Mouse (Mus musculus): ENCODE data around the gene Sgms2. TPM values are rescaled to one million over a fixed set of nuclear protein-coding genes. Genes with fewer than 3 reads are reported as not detected.
A peak's percentile ranks its signal among the peaks of the same experiment; 100 is the strongest.
"Not testable (repeated sequence)": the region's sequence is repeated elsewhere in the genome, so short reads cannot be mapped to it uniquely, and the experiment has no call there.

Sgms2 gene
- polyA plus RNA-seq, 1 experiment from 2014 or later, result 13.2 TPM

DNA sequence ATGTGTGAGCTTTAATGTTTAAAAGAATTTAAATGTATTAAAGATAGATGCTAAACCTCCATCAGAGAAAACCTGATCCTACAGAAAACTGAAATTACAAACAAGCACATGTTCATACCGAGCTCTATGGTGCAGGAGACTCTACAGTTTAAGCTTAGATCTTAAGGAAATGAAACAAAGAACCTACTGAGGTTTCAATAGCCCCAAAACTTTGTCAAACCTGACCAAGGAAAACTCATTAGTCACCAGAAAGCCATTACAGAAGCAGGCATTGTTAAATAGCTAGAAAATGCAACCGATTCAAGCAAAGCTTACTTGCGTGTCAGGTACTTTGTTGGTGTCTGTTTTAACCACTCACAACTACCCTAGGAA lies 142.6 kb downstream of the Sgms2 start:
- 43% methylated on average over 3 of the region's 3 CpGs for WGBS

DNA sequence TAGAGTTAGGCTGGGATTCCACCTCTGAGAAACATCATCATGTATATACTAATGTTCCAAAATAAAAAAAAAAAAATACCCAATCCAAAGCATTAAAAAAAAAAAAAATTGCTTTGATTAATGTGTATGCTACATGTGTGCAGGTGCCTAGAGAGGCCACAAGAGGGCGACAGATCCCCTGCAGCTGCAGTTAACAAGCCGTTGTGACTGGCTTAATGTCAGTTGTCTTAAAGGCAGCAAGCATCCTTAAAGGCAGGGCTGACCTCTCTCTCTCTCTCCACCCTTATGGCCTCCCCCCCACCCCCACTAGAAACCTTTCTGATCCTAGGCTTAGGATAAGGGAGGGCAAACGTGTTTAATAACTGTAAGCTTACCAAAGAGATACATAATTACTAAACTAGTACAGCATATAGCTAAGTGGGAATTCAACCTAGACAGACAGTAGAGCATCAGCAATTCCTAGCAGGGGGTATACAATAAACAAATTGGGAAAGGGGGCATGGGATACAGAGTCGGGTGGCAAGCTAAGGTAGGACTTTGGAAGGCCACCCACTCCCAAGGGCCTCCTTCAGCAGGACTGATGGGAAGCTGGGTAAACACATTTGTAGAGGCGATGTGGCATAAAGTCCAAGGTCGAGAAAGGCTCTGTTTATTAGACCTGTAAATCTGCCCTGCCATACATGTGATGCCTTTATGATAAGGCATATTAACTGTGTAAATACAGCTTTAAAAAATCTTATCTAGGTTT lies 143.2 kb downstream of the Sgms2 start:
- Histone ChIP-seq H3K9ac (no peak overlapping the region), H3K9me3 (0 out of 2 replicates have a peak, but pooled peaks cover 5% of the 10 kb centered on the region), H3K36me3 (no peaks in the 10 kb centered on the region), H3K27me3 (no peaks in the 10 kb centered on the region), H3K4me1 (peaks cover 12% of the 10 kb centered on the region), H3K4me3 (no peak overlapping the region), H3K27ac (no peak overlapping the region), H3K4me2 (replicated peaks) (no peak overlapping the region)
- WGBS, result 48% methylated on average over 6 of the region's 6 CpGs
- ATAC-seq (ENCODE audit: low FRiP score, low read depth), result no peak

More for the DNA sequence above, 142.6 kb downstream of the Sgms2 start:
- H3K36me3 ChIP-seq, result no peaks in the 10 kb centered on the region
- H3K27me3 ChIP-seq, result no peaks in the 10 kb centered on the region
- peaks cover 6% of the 10 kb centered on the region for H3K4me1 ChIP-seq
- no peak for ATAC-seq (ENCODE audit: low FRiP score, low read depth)
- no peak overlapping the region for H3K27ac ChIP-seq
- no peak overlapping the region for H3K4me3 ChIP-seq
- no peak overlapping the region for H3K4me2 ChIP-seq (replicated peaks)
- no peak overlapping the region for H3K9ac ChIP-seq
- H3K9me3 ChIP-seq, result 0 out of 2 replicates have a peak, but pooled peaks cover 5% of the 10 kb centered on the region

DNA sequence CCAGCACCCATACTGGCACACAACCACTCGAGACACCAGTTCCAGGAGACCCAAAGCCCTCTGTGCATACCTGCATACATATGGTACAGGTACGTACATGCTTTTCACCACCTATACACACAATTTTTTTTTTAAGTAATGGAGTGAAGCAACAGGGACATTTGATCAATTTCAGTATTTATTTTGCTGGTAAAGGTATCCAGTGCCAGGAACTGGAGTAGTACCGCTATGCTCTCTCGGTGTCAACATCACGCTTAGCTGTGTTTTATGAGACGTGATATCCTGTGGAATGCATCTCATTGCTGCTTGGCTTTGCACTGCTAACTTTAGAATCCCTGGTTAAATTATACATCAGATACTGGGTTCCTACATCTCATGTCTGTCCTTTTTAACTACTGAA lies 145.3 kb downstream of the Sgms2 start:
- Histone ChIP-seq H3K9me3 (0 out of 2 replicates have a peak, but pooled peaks cover 5% of the 10 kb centered on the region), H3K9ac (no peak overlapping the region), H3K4me1 (peaks cover 14% of the 10 kb centered on the region), H3K36me3 (no peaks in the 10 kb centered on the region), H3K4me3 (no peak overlapping the region), H3K27me3 (no peaks in the 10 kb centered on the region), H3K27ac (no peak overlapping the region), H3K4me2 (replicated peaks) (no peak overlapping the region)
- 86% methylated on average over 6 of the region's 6 CpGs for WGBS
- ATAC-seq (ENCODE audit: low FRiP score, low read depth), result no peak

DNA sequence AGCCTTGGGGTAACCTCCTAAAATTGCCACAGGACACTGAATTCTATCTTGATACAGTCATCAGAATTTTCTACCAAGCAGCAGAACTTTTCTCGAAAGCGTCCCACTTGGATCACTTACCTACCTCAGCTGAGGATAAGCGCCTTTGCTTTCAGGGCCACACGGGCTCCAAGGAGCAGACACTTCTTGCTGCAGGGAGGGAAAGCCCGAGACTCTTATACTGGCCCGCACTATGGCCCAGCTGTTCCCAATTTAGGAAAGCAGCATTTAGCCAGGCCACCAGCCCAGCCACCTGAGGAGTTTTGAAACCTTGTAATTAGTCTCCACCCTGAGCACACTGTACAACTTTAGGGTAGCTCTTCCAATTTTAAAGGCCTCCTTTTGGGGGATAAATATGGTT lies 147.9 kb downstream of the Sgms2 start:
- ATAC-seq (ENCODE audit: low FRiP score, low read depth), result no peak
- 15% methylated on average over 6 of the region's 6 CpGs for WGBS
- no peak overlapping the region for H3K27ac ChIP-seq
- no peaks in the 10 kb centered on the region for H3K27me3 ChIP-seq
- H3K4me3 ChIP-seq, result no peak overlapping the region
- 0 out of 2 replicates have a peak, but pooled peaks cover 5% of the 10 kb centered on the region for H3K9me3 ChIP-seq
- no peak overlapping the region; the same call in 1 of the 2 replicates for H3K4me2 ChIP-seq (replicated peaks)
- no peaks in the 10 kb centered on the region for H3K36me3 ChIP-seq
- no peak overlapping the region for H3K9ac ChIP-seq
- peaks cover 14% of the 10 kb centered on the region for H3K4me1 ChIP-seq

DNA sequence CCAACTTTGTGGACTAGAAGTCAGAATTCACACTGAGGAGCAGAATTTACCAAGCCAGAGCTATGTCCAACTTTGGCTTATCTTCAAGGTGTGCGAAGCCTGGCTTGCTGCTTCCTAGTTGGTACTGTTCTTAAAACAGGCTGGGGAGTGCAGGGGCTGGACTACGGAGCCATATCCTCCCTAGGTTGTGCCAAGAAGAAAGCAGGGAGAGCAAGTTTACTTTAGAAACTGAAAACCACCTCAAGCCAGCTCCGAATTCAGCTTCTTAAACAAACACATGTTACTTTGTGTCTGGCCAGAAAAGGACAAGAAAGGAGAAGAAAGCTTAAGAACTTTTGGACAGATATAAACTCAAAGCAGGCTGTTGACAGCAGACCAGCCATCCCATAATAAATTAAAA lies 150.3 kb downstream of the Sgms2 start:
- Histone ChIP-seq H3K4me2 (replicated peaks) (no peak overlapping the region), H3K9ac (no peak overlapping the region), H3K4me3 (no peak overlapping the region), H3K36me3 (no peaks in the 10 kb centered on the region), H3K27me3 (no peaks in the 10 kb centered on the region), H3K9me3 (no peaks in the 10 kb centered on the region), H3K27ac (no peak overlapping the region), H3K4me1 (peaks cover 14% of the 10 kb centered on the region)
- ATAC-seq (ENCODE audit: low FRiP score, low read depth), result no peak
- 59% methylated on average over 3 of the region's 3 CpGs for WGBS

DNA sequence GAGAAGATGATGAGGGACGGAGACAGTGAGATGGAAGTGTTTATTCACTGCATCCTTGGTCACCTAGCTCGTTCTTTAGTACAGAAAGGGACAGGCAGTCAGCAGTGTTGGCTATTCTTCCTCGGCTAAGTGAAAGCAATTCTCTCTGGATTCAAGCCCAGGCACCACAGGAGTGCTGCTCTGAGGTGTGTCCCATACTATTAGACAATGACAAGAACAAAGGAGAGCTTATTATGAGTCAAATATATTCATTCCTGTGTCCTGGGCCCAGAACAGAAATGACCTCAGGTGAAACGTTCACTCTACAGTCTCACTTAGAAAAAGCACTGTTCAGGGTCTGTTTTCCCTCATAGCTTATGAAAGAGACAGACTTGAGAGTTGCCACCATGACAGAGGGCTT lies 151.9 kb downstream of the Sgms2 start:
- Histone ChIP-seq H3K4me2 (replicated peaks) (no peak overlapping the region), H3K27me3 (no peaks in the 10 kb centered on the region), H3K4me1 (peaks cover 27% of the 10 kb centered on the region), H3K27ac (no peak overlapping the region), H3K36me3 (no peaks in the 10 kb centered on the region), H3K9me3 (no peaks in the 10 kb centered on the region), H3K9ac (no peak overlapping the region), H3K4me3 (no peak overlapping the region)
- 78% methylated on average over 4 of the region's 4 CpGs for WGBS
- no peak for ATAC-seq (ENCODE audit: low FRiP score, low read depth)

DNA sequence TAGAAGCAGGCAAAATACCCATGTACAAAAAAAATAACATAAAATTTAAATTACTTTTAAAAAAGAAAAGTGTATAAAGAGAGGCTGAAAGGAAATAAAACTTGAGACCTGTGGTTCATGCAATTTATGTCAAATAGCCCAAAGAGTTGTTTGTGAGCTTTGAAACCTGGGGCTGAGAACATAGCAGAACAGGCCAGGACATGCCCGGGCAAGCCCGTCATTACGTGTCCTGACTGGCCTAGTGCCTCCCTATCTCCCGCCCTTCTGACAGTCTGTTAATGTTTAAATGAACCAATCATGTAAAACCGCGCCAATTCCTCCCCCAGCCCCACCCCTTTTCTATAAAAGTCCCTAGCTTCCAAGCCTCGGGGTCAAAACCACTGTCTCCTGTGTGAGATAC lies 153.5 kb downstream of the Sgms2 start:
- H3K27me3 ChIP-seq; H3K4me3 ChIP-seq; H3K27ac ChIP-seq; H3K9me3 ChIP-seq; H3K9ac ChIP-seq; H3K36me3 ChIP-seq; H3K4me2 ChIP-seq (replicated peaks); ATAC-seq (ENCODE audit: low FRiP score, low read depth): not testable (repeated sequence)
- H3K4me1 ChIP-seq, result peaks cover 25% of the 10 kb centered on the region
- 90% methylated on average over 7 of the region's 7 CpGs for WGBS

DNA sequence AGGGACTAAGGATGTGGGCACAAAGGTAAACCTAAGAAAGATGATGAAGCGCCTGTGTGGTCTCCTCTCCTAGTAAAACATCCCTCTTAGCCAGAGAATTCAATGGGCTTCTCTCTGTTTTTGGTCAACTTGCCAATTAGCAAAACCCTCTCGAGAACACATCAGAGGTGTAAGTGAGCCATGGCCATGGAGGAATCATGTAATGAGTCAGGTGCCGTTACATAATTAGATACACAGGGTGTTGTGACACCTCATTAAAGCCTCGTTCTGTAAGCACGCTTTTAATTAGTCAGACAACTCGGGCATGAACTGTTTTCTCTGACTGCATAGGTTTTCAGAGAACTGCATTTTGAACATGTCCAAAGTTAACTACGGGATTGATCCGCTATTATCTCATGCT lies 154.6 kb downstream of the Sgms2 start:
- 51% methylated on average over 8 of the region's 8 CpGs for WGBS
- Histone ChIP-seq H3K9me3 (no peaks in the 10 kb centered on the region), H3K4me2 (replicated peaks) (no peak overlapping the region), H3K4me1 (peaks cover 25% of the 10 kb centered on the region), H3K27me3 (no peaks in the 10 kb centered on the region), H3K9ac (no peak overlapping the region), H3K36me3 (no peaks in the 10 kb centered on the region), H3K4me3 (no peak overlapping the region), H3K27ac (no peak overlapping the region)
- ATAC-seq (ENCODE audit: low FRiP score, low read depth), result no peak

DNA sequence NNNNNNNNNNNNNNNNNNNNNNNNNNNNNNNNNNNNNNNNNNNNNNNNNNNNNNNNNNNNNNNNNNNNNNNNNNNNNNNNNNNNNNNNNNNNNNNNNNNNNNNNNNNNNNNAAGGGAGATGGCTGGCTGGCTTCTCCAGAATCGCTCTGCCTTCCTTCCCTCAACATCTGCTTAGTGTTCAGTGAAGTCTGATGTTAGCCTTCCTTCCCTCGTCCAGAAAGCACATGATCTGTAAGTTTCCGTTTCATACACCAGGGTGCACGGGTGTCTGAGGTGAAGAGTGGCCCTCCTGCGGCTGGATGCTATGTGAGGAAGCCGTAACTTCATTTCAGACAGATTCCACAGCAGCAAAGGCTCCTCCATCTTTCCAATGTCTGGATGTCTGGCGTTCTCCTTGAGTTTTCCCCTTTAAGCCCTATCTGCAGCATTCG lies 156.1 kb downstream of the Sgms2 start:
- Histone ChIP-seq H3K4me2 (replicated peaks) (peak overlapping the region; percentile 51), H3K4me3 (no peak overlapping the region), H3K27me3 (no peaks in the 10 kb centered on the region), H3K4me1 (peaks cover 30% of the 10 kb centered on the region), H3K27ac (no peak overlapping the region), H3K9me3 (no peaks in the 10 kb centered on the region), H3K9ac (no peak overlapping the region), H3K36me3 (no peaks in the 10 kb centered on the region)
- WGBS, result 35% methylated on average over 8 of the region's 8 CpGs
- ATAC-seq (ENCODE audit: low FRiP score, low read depth), result 0 out of 2 replicates have a peak, but pooled peaks have one; percentile 28

DNA sequence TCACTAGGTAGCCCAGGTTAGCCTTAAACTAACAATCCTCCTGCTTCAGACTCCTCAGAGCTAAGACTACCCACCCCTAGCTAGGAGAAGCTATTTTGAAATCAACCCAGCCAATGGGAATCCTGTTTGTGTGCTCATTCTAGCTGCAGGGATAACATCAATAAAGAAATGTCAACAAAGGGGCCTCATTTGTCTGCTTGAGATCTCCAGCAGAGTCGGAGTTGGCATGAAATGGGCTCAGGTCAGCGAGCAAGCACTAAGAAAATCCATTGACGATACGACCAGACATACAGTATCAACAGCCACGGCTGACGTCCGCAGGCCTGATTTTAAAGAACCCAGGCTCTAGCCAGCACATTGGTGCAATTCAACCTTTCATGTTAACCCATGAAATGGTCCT lies 164.0 kb downstream of the Sgms2 start:
- Histone ChIP-seq H3K36me3 (peaks cover 11% of the 10 kb centered on the region; the same call in 1 of the 2 replicates), H3K4me1 (peaks cover 23% of the 10 kb centered on the region), H3K9ac (no peak overlapping the region), H3K9me3 (0 out of 2 replicates have a peak, but pooled peaks cover 6% of the 10 kb centered on the region), H3K27ac (no peak overlapping the region), H3K4me2 (replicated peaks) (no peak overlapping the region), H3K27me3 (no peaks in the 10 kb centered on the region), H3K4me3 (no peak overlapping the region)
- WGBS, result 81% methylated on average over 7 of the region's 7 CpGs
- ATAC-seq (ENCODE audit: low FRiP score, low read depth), result no peak

DNA sequence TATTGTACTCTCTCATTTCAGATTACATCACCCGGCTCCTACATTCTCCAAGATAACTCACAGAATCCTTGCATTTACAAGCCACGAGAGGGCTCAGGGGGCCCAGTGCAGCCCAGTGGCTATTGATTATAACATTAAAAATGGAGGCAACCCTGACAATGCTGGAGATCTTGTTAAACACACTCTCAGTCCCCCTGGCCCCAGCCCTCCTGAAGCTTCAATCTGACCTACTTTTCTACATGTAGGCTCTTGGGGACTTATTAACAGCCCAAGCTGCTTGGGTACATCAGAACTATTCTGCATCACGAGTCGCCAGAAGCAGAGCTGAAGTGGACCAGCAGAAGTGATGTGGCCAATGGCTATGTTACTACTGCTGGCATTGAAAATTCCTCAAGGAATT lies 164.6 kb downstream of the Sgms2 start:
- no peak overlapping the region for H3K9ac ChIP-seq
- H3K4me2 ChIP-seq (replicated peaks), result no peak overlapping the region
- H3K4me1 ChIP-seq, result peaks cover 28% of the 10 kb centered on the region
- peaks cover 11% of the 10 kb centered on the region; the same call in 1 of the 2 replicates for H3K36me3 ChIP-seq
- no peaks in the 10 kb centered on the region for H3K27me3 ChIP-seq
- H3K9me3 ChIP-seq, result 0 out of 2 replicates have a peak, but pooled peaks cover 6% of the 10 kb centered on the region
- H3K4me3 ChIP-seq, result no peak overlapping the region
- no peak overlapping the region for H3K27ac ChIP-seq
- ATAC-seq (ENCODE audit: low FRiP score, low read depth), result no peak
- 82% methylated on average over 4 of the region's 4 CpGs for WGBS

DNA sequence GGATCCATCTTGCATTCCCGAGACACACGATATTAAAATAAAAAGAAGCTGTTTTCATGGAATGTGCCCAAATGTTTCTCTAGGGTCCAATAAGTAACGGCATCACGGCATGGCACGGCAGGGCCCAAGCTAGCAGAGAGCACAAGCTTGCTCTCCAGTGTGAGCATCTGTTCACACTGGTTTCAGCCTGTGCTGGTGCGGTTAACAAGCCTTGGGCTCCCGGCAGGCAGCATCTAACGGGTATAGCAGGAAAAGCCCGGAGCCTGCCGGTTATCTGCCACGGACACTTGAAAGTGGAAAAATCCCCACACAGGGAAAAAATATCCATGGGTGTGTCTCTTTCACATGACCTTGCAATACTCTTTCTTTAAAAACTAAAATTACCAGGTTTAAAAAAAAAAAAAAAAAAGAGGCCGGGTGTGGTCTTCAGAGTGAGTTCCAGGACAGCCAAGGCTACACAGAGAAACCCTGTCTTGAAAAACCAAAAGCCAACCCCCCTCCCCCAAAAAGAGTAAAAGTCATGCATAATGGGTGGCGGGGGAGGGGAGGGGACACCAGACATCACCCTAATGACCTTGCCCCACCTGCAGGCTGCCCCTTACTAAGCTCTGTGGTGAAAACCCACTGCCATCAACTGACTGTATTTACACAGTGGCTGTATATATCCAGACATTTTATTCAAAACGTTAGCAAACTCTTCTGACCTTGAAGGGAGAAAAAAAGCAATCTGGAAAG lies 169.0 kb downstream of the Sgms2 start:
- Histone ChIP-seq H3K9ac (no peak overlapping the region), H3K27ac (no peak overlapping the region), H3K4me1 (peaks cover 35% of the 10 kb centered on the region), H3K9me3 (no peaks in the 10 kb centered on the region), H3K27me3 (no peaks in the 10 kb centered on the region), H3K4me3 (no peak overlapping the region), H3K4me2 (replicated peaks) (no peak overlapping the region), H3K36me3 (no peaks in the 10 kb centered on the region)
- ATAC-seq (ENCODE audit: low FRiP score, low read depth), result 0 out of 2 replicates have a peak, but pooled peaks have one; percentile 66
- 42% methylated on average over 14 of the region's 14 CpGs for WGBS
